Mouse (Mus musculus): ENCODE measurements around the gene Hist2h3b.
"Not testable (repeated sequence)": the region's sequence is repeated elsewhere in the genome, so short reads cannot be mapped to it uniquely, and the experiment has no call there.

The Hist2h3b gene

GRCm38 (mm10) chr3:96238954-96239793, 29.3 kb upstream of the Hist2h3b start, which contains the start of gene Hist2h3c2:
Gene Hist2h3c2 (minus strand): TSS chr3:96239127.
- DNase-seq (ENCODE audit: low spot score in 2 of 2), result peak; percentile 56 to 61

- DNase-seq (ENCODE audit: low spot score in 2 of 2), result peak; percentile 94 to 95
Measured at GRCm38 (mm10) chr3:96239949-96240798, 28.3 kb upstream of the Hist2h3b start, which contains the start of gene Hist2h2aa2. Gene Hist2h2aa2 (minus strand): TSS chr3:96240276.

GRCm38 (mm10) chr3:96240799-96241197, 27.7 kb upstream of the Hist2h3b start:
- DNase-seq (ENCODE audit: low spot score in 2 of 2), result no peak

- DNase-seq (ENCODE audit: low spot score in 2 of 2), result no peak
Measured at GRCm38 (mm10) chr3:96243921-96244572, 24.4 kb upstream of the Hist2h3b start.

GRCm38 (mm10) chr3:96245003-96245886, 23.2 kb upstream of the Hist2h3b start, which contains the start of gene Hist2h2aa1:
Gene Hist2h2aa1 (plus strand): TSS chr3:96245497.
- peak; percentile 83 to 85 for DNase-seq (ENCODE audit: low spot score in 2 of 2)

GRCm38 (mm10) chr3:96246018-96246417, 22.4 kb upstream of the Hist2h3b start:
- DNase-seq (ENCODE audit: low spot score in 2 of 2), result not testable (repeated sequence)

GRCm38 (mm10) chr3:96246427-96246856, 22.0 kb upstream of the Hist2h3b start, which contains the start of gene Hist2h3c1:
Gene Hist2h3c1 (plus strand): TSS chr3:96246685.
- not testable (repeated sequence) for DNase-seq (ENCODE audit: low spot score in 2 of 2)

- DNase-seq (ENCODE audit: low spot score in 2 of 2), result no peak
Measured at GRCm38 (mm10) chr3:96247356-96248140, 20.9 kb upstream of the Hist2h3b start.

GRCm38 (mm10) chr3:96248141-96249033, 20.1 kb upstream of the Hist2h3b start:
- DNase-seq (ENCODE audit: low spot score in 2 of 2), result no peak

GRCm38 (mm10) chr3:96249034-96249345, 19.5 kb upstream of the Hist2h3b start:
- DNase-seq (ENCODE audit: low spot score in 2 of 2), result no peak

GRCm38 (mm10) chr3:96250890-96251289, 17.6 kb upstream of the Hist2h3b start:
- DNase-seq (ENCODE audit: low spot score in 2 of 2), result no peak

GRCm38 (mm10) chr3:96251787-96252186, 16.7 kb upstream of the Hist2h3b start:
- no peak for DNase-seq (ENCODE audit: low spot score in 2 of 2)

- DNase-seq (ENCODE audit: low spot score in 2 of 2), result no peak
Measured at GRCm38 (mm10) chr3:96254683-96255355, 13.6 kb upstream of the Hist2h3b start.

- DNase-seq (ENCODE audit: low spot score in 2 of 2), result no peak
Measured at GRCm38 (mm10) chr3:96255926-96256593, 12.4 kb upstream of the Hist2h3b start.

- no peak for DNase-seq (ENCODE audit: low spot score in 2 of 2)
Measured at GRCm38 (mm10) chr3:96257190-96257589, 11.3 kb upstream of the Hist2h3b start.

GRCm38 (mm10) chr3:96260220-96260619, 8.2 kb upstream of the Hist2h3b start:
- DNase-seq (ENCODE audit: low spot score in 2 of 2), result no peak

GRCm38 (mm10) chr3:96261623-96262022, 6.8 kb upstream of the Hist2h3b start:
- no peak for DNase-seq (ENCODE audit: low spot score in 2 of 2)
